Mouse (Mus musculus) heart, adult 2 months (tissue): ENCODE results near the gene Arhgef15.

Source experiments
- CTCF ChIP-seq: fragments of 200-600 bp; IDR thresholded peaks from 2 replicates; pipeline ENCODE4 v1.8.1; 2022; ENCODE audit warnings: antibody characterized with exemption, mild to moderate bottlenecking, moderate library complexity
- EP300 ChIP-seq: fragments of 200-500 bp; IDR thresholded peaks from 2 replicates; pipeline ENCODE4 v1.6.1; 2011; ENCODE audit warnings: low read depth, low read length, control low read depth; ENCODE audit not compliant: insufficient read depth
- POLR2A ChIP-seq: fragments of 200-500 bp; IDR thresholded peaks from 2 replicates; pipeline ENCODE4 v1.6.1; 2011; ENCODE audit warnings: mild to moderate bottlenecking, low read depth, low read length, control low read depth; ENCODE audit not compliant: insufficient read depth

DNA sequence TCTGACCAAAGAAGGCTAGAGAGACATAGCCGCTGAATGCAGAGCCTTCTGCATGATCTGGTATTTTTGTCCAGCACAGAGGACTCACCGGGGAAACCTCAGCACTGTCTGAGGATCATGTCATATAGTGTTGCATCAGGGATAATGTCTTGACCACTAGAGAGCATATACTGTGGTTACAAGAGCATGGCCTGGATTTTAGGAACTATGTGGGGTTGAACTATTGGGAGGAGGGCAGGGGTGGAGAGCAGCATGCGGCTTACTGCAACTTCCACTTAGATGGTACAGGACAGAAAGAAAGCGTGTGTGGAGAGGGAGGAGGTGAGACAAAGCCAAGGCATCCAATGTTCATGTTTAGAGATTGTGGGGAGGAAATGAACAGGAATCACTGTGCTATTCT lies 42.7 kb downstream of the Arhgef15 start:
- TF ChIP-seq CTCF (no peak), POLR2A (no peak), EP300 (no peak)
